Mouse (Mus musculus) common myeloid progenitor, adult 5-6 weeks (primary cell): ENCODE measurements around the gene Tanc1. TPM values are rescaled to one million over a fixed set of nuclear protein-coding genes. Genes with fewer than 3 reads are reported as not detected.

Source experiments
- ATAC-seq: replicated peaks from 2 replicates; pipeline ENCODE4 v1.8.0; 2016; ENCODE audit warnings: low read depth, mild to moderate bottlenecking, moderate TSS enrichment, inconsistent platforms; ENCODE audit not compliant: poor library complexity, severe bottlenecking
- total RNA-seq: library from RNA; stranded (forward); fragments of 200-1000, 187-1606 nt; gene quantifications from 2 replicates; pipeline ENCODE4 v1.2.3, GENCODE M21; 2017

Tanc1 gene
- total RNA-seq, 1 experiment from 2014 or later, result 6.3 TPM

- ATAC-seq, result peak; percentile 68
Measured at GRCm38 (mm10) chr2:59745428-59745827, 133.6 kb downstream of the Tanc1 start.

GRCm38 (mm10) chr2:59746070-59746469 is 134.2 kb downstream of the Tanc1 start:
- ATAC-seq, result no peak

- ATAC-seq, result no peak
Measured at GRCm38 (mm10) chr2:59747757-59748156, 135.9 kb downstream of the Tanc1 start.

- 0 out of 2 replicates have a peak, but pooled peaks have one; percentile 23 for ATAC-seq
Measured at GRCm38 (mm10) chr2:59749371-59749770, 137.5 kb downstream of the Tanc1 start.

DNA sequence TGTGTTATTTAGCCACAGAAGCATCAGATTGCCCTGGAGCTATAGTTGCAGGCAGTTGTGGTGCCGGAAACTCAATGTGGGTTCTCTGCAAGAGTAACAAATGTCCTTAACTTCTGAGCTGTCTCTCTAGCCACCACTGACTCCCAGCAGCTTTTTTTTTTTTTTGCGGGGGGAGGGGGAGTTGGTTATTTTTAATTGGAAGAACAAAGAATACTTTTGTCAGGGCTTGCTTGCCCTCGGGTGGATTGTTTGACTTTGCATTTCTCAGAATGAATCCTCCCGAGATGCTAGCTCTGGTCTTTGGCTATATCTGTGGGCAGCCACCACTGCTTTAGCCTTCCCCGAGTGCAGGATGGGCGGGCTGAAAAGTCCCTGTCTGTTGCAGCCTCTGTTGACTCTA is 139.3 kb downstream of the Tanc1 start:
- ATAC-seq, result no peak

GRCm38 (mm10) chr2:59752148-59752547 is 140.3 kb downstream of the Tanc1 start:
- ATAC-seq, result no peak

DNA sequence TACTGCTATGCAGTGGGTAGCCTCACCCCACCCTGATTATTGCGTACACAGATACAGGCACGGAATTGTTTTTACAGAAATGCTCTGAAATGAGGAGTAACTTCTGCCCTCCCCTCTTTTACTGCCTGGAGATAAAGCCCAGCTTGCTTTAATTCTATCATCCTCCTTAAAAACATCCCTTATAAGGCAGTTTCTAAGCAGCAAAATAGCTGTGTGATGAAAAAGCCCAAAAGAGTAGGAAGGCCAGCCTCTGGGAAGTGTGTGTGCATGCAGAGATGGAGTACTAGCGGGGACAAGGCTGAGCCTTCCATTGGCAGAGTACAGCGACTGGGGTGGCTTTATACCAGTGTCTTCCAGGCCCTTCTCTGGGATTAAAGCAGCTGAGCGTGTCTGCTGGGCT is 140.9 kb downstream of the Tanc1 start:
- ATAC-seq, result no peak

DNA sequence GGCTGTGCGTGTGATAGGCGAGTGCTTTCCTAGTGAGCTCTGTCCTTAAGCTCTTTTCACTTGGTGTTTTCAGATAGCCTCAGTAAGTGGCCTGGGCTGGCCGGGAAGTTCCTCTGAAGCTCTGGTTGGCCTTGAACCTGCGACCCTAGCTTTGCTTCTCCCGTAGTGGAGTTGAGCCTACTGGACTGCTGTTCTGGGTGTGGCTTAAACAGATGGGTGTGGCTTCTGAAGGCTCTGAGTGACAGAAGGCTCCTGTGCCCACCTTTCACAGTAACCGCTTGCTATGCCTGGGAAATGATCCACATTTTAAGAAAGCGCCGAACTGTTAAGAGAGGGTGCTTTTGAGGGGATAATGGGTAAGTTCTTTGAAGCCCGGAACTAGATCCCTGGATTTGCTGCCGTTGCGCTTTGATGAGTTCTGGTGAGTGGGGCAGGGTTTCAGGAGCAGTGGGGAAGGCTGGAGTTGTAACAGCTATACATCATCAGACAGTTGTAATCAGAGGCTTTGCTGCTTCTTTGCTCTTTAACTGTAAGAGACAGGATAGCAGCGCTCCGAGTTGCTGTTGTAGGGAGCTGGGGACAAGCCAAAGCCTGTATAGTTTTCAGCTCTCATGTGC is 144.4 kb downstream of the Tanc1 start:
- no peak for ATAC-seq

DNA sequence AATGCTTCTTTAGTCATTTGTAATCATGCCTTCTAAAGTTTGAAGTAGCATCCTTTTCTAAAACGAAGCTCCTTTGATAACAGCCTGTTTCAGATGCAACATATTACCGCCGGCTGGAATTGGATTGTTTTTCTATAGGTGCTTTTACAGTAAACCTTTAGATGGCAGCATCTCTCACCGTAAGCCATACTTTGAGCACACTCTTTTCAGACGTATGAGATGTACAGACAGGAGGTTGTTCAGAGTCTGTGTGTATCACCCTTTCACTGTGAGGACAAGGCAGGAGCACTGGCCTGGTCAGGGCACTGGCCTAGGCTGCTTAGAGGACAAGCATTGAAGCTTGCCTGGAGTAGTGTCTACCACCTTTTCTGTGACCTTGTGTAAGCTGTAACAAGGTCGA is 145.2 kb downstream of the Tanc1 start:
- ATAC-seq, result peak; percentile 50; the same call in 1 of the 2 replicates

DNA sequence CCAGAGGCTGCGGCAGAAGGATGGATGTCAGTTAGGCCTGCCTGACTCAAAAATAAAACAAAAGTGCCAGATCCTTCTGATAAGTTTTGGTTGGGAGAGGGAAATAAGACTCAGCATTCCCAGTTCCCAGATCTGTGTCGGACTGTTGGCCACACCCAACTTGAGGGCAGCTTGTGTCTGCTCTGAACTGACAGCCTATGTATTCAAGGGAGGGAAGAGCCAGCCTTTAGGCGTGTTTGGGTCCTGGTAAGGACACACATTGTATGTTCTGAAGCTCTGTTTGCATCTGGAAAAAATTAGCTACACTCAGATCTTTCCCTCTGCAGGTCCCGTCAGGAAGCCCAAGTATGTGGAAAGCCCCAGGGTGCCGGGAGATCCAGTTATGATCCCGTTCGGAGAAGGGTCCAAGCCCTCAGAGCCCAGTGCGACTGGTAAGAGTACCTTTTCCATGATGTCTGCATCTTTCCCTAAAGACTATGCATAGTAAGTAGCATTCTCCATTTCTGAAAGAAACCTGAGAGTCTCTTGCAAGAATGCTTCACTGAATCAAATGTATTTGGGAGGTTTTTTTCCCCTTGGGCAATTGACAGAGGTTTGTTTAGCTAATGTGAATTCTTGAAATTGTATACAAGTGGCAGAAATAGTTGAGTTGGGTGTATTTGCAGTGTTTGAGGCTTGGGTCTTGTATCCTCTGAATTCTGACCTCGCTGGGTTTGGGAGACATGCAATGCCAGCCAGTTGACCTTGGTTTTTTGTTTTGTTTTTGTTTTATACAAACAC is 146.5 kb downstream of the Tanc1 start:
- no peak for ATAC-seq

DNA sequence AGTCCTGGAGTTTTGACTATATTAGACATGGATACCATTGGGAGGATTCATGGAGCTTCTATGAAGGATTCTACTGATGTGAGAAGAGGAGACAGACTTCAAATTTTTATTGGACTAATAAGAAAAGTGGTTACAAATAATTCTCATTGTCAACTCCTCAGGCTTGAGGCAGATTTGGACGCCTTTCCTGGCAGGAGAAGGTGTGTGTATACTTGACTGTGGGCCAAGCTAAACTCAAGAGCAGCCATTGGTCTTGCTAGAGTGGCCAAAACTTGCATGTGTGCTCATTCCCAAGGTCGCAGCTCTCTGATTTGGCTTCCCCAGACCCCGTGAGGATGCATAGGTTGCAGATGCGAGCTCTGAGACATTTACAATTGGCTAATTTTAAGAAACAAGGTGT is 148.9 kb downstream of the Tanc1 start:
- no peak for ATAC-seq

DNA sequence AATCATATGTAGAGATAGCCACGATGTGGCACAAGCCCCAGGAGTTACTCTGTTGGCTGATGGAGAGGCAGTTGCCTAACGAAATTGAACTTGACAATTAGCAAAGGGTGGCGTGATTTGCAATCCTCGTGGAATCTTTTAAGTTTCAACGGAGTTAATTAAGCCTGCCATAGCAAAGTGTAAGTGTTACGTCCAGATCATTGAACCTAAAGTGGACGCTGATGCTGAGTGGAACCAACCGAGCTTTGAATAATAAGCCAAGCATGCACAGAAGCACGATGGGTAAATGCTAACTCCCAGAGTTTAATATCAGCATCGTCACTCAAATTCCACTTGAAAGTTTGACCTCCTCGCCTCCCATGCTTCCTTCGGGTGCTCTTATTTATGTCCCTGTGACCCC is 149.3 kb downstream of the Tanc1 start:
- ATAC-seq, result no peak

DNA sequence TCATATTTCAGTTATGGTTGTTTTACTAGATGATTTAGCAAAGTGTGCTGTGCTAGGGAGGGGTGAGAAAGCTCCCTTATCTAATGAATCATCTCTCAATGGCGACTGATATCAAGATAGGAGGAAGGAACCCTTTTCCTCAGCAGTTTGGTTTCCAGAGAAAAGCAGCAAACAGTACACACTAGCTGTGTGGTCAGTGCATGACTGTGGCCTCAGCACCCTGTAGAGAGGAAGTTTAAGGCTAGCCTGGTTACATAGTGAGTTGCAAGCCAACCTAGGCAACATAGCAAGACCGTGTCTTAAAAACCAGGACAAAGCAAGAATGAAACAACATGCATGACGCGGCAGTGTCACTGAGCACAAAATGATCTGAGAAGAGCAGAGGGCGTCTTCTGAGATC is 150.4 kb downstream of the Tanc1 start:
- ATAC-seq, result peak; percentile 50

DNA sequence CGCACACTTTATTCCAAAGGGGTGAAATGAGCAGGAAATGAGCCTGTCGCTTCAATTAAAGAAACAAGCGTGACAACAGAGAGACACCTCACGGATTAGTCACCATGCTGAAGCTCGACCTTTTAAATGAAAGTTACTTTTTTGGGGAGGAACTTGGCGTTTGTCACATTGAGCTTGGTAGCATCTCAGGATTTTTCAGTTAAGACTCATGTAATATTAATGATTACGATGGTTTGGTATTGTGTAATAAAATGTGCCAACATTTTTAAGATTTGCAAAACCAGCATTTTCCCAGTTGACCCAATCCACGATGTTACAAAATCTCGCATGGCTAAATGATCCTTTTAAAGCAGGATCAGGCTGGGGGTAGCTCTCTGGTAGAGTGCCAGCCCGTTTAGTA is 153.8 kb downstream of the Tanc1 start:
- ATAC-seq, result no peak

DNA sequence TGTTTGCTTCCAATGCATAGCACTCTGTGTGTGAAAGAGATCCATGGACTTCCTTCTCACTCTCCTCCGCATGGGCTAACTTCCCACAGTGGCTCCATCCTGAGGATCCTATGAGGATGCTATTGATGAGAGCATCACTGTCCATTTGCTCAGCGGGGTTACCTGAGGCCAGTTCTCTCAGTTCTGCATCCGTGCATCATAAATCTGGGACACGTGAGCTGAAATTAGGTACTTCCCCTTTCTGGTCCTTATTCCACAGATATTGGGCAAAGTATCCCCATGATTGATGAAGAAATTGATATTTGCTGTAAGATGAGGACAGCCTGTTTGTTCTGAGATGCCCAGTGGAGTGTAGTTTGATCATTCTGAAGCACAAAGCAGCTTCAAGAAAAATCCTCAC is 156.1 kb downstream of the Tanc1 start:
- ATAC-seq, result no peak

- ATAC-seq, result no peak
Measured at GRCm38 (mm10) chr2:59768661-59769384, 157.0 kb downstream of the Tanc1 start.

- ATAC-seq, result no peak
Measured at GRCm38 (mm10) chr2:59769385-59769735, 157.5 kb downstream of the Tanc1 start.

GRCm38 (mm10) chr2:59771708-59772107 is 159.9 kb downstream of the Tanc1 start:
- ATAC-seq, result no peak

DNA sequence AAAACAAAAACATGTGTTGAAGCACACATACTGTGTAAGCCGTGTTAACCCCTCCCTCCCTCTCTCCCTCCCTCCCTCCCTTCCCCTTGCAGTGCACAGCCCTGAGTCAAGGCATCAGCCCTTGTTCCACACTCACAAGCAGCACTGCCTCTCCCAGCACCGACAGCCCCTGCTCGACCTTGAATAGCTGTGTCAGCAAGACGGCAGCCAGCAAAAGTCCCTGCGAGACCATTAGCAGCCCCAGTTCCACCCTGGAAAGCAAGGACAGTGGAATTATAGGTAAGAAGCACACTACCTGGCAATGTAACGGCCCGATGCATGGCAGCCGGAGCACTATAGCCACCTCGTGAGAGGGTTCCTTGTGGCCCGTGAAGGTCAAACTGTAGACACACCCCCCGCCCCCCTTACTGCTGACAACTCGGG is 160.4 kb downstream of the Tanc1 start:
- no peak for ATAC-seq

- no peak for ATAC-seq
Measured at GRCm38 (mm10) chr2:59774374-59774773, 162.5 kb downstream of the Tanc1 start.

DNA sequence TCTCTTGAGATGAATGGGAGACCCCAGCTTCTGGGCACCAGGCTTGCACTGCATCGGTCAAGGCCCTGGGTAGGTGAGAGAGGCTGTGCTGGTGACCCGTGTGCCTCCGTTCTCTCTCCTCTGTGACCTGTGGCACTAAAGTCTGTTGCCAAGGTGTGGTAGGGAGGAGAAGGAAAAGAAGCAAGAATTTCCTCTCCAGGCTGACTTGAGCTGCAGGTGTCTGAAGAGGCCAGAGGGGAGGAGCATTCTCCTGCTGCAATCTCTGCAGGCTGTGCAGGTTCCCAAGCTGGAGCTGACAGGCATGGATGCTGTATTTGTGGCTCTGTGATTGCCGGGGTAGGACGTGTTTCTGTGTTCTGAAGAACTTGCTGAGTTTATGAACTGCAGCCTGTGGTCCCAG is 163.3 kb downstream of the Tanc1 start:
- ATAC-seq, result no peak
